Mouse (Mus musculus) intestine, embryonic 16.5 days (tissue): ENCODE measurements around the gene Ngfr. TPM values are rescaled to one million over a fixed set of nuclear protein-coding genes. Genes with fewer than 3 reads are reported as not detected.

Experiments used
- ATAC-seq: fragments of 200-750 bp; cut with Nextera tagmentation; 2 replicates; pipeline ENCODE4 v1.8.0; 2017; ENCODE audit warnings: moderate TSS enrichment, moderate library complexity
- H3K27ac ChIP-seq: fragments of 300-500 bp; sonication (generic); 2 replicates; pipeline ENCODE4 v1.5.1; 2014; ENCODE audit warnings: mild to moderate bottlenecking, low read length
- H3K27me3 ChIP-seq: fragments of 300-500 bp; sonication (generic); replicated peaks from 2 replicates; pipeline ENCODE4 v1.6.1; 2014; ENCODE audit warnings: low read length, control low read depth, mixed read lengths; ENCODE audit not compliant: control insufficient read depth, insufficient read depth
- H3K36me3 ChIP-seq: fragments of 300-500 bp; sonication (generic); 2 replicates; pipeline ENCODE4 v1.6.1; 2014; ENCODE audit warnings: low read length, control low read depth; ENCODE audit not compliant: control insufficient read depth, insufficient read depth
- H3K4me1 ChIP-seq: fragments of 300-500 bp; sonication (generic); 2 replicates; pipeline ENCODE4 v1.6.1; 2014; ENCODE audit warnings: low read length, control low read depth, mixed read lengths; ENCODE audit not compliant: control insufficient read depth, insufficient read depth
- H3K4me2 ChIP-seq: fragments of 300-500 bp; sonication (generic); 2 replicates; pipeline ENCODE4 v1.6.1; 2014; ENCODE audit warnings: low read depth, low read length, control low read depth
- H3K4me3 ChIP-seq: fragments of 300-500 bp; sonication (generic); 2 replicates; pipeline ENCODE4 v1.5.1; 2014; ENCODE audit warnings: mild to moderate bottlenecking, low read length
- H3K9ac ChIP-seq: fragments of 300-500 bp; sonication (generic); 2 replicates; pipeline ENCODE4 v1.6.1; 2014; ENCODE audit warnings: low read depth, low read length
- H3K9me3 ChIP-seq: fragments of 300-500 bp; sonication (generic); 2 replicates; pipeline ENCODE4 v1.6.1; 2016; ENCODE audit warnings: low read length, control low read depth; ENCODE audit not compliant: control insufficient read depth
- WGBS: fragments of 180-500 bp; shearing (Covaris S2); extraction: QIAGEN DNeasy Blood & Tissue Kit; methylation state at CpG from one replicate; pipeline ENCODE4 v1.1.7; 2014; 5-methylcytosine and 5-hydroxymethylcytosine counted together
- polyA plus RNA-seq: library from polyadenylated mRNA; unstranded; fragments of >200 nt; fragmentation: Nextera tagmentation; extraction: Ambion mirVana; gene quantifications from 2 replicates; pipeline ENCODE4 v1.2.1, GENCODE M21; 2015

Gene Ngfr
- polyA plus RNA-seq, 1 experiment from 2014 or later: 15.5 TPM

GRCm38 (mm10) chr11:95519996-95520395 lies 67.5 kb downstream of the Ngfr start:
- no peak for ATAC-seq

GRCm38 (mm10) chr11:95519299-95519698 lies 68.2 kb downstream of the Ngfr start:
- H3K4me1 ChIP-seq: peaks cover 25% of the 10 kb centered on the region
- 62% methylated on average over 10 of the region's 10 CpGs for WGBS
- ATAC-seq: no peak

More at GRCm38 (mm10) chr11:95519996-95520395, 67.5 kb downstream of the Ngfr start:
- Histone ChIP-seq H3K4me3 (no peak overlapping the region), H3K4me2 (no peak overlapping the region), H3K9me3 (no peaks in the 10 kb centered on the region), H3K27ac (no peak overlapping the region), H3K4me1 (peaks cover 18% of the 10 kb centered on the region), H3K36me3 (no peaks in the 10 kb centered on the region), H3K9ac (no peak overlapping the region), H3K27me3 (peaks cover 14% of the 10 kb centered on the region)
- WGBS: 77% methylated on average over 3 of the region's 3 CpGs

More at GRCm38 (mm10) chr11:95519299-95519698, 68.2 kb downstream of the Ngfr start:
- Histone ChIP-seq H3K36me3 (no peaks in the 10 kb centered on the region), H3K27ac (no peak overlapping the region), H3K4me3 (no peak overlapping the region), H3K9me3 (no peaks in the 10 kb centered on the region), H3K9ac (no peak overlapping the region), H3K27me3 (peaks cover 20% of the 10 kb centered on the region), H3K4me2 (no peak overlapping the region)

Other genes starting within 250 kb of the Ngfr start
- 116 and 117 TPM in 2 replicates for gene Slc35b1, start 203.0 kb downstream of the Ngfr start, polyA plus RNA-seq
- gene Spop, start 173.7 kb downstream of the Ngfr start, polyA plus RNA-seq: 104 and 127 TPM in 2 replicates
- gene Nxph3, start 73.2 kb downstream of the Ngfr start, polyA plus RNA-seq: 0.32 and 0.37 TPM in 2 replicates
- gene Phb, start 79.2 kb upstream of the Ngfr start, polyA plus RNA-seq: 309 and 324 TPM in 2 replicates
- 14.7 and 16.8 TPM in 2 replicates for gene Zfp652, start 124.9 kb upstream of the Ngfr start, polyA plus RNA-seq
- gene B130006D01Rik, start 135.9 kb upstream of the Ngfr start, polyA plus RNA-seq: 0.78 and 0.92 TPM in 2 replicates
- 0.43 and 0.51 TPM in 2 replicates for gene Phospho1, start 236.8 kb upstream of the Ngfr start, polyA plus RNA-seq
- 17.3 and 17.4 TPM in 2 replicates for gene Gngt2, start 249.5 kb upstream of the Ngfr start, polyA plus RNA-seq